Mouse (Mus musculus): ENCODE measurements at regions not wholly inside any gene's neighbourhood (a gene's known extent, or its start where the extent isn't known, plus 50 kb on each side); places are given as distances from the start of the nearest gene placed in this dataset.

DNA sequence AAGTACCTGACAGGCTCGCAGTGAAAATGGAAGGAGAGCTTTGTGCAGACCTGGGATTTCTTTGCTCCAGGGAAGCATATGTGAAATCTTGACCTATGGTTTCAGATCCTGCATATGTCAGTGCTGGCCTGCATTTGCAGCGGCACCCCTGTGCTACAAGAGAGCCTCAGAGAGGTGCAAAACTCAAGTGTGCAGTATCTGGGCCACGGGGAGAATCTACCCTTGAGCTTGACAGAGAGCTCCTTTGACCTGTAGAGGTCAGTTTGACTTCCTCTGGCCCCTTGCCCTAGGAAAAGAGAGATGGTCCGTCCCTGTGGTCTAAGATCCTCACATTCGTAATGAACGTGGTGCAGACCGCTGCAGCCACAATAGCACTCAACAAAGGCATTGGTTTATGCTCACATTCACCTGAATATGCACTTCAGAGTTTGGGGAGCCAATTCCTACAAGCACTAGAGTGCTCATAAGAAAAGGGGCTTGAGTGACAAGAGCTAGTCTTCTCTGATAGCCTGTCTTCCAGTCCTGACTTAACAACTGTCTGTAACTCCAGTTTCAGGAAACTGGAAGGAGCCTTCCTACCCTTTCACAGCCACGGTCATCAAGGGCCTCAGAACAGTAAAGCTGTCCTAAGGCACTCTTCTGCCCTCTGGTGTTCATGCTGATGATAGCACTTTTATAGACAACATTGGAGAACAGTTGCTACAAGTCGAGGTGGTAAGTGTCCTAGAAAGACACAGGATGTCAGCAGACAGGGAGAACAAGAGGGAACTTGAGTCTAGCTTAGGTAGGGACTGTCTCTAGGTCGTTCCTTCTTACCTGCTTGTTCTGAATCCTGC lies 200.0 kb upstream of the Apob start:
- H3K36me3 ChIP-seq (ENCODE audit: control insufficient read depth, insufficient read depth, low read length) = no peaks in the 10 kb centered on the region
- H3K27me3 ChIP-seq (ENCODE audit: control insufficient read depth, insufficient read depth, low read length) = no peaks in the 10 kb centered on the region
- TF ChIP-seq CTCF (IDR thresholded peaks at IDR 0.05; ENCODE audit: control insufficient read depth, insufficient read depth, insufficient replicate concordance, low read depth, low read length) = no peak; the same call in 1 of the 2 replicates
- no peak for TF ChIP-seq POLR2A (IDR thresholded peaks at IDR 0.05; ENCODE audit: control insufficient read depth, low read depth, low read length)
- no peaks in the 10 kb centered on the region for H3K4me1 ChIP-seq (ENCODE audit: control insufficient read depth, insufficient read depth, low read length)
- no peak overlapping the region for H3K27ac ChIP-seq (ENCODE audit: control insufficient read depth, insufficient read depth, low read depth, low read length)
- H3K4me3 ChIP-seq (ENCODE audit: control insufficient read depth, low read depth, low read length) = no peak overlapping the region

DNA sequence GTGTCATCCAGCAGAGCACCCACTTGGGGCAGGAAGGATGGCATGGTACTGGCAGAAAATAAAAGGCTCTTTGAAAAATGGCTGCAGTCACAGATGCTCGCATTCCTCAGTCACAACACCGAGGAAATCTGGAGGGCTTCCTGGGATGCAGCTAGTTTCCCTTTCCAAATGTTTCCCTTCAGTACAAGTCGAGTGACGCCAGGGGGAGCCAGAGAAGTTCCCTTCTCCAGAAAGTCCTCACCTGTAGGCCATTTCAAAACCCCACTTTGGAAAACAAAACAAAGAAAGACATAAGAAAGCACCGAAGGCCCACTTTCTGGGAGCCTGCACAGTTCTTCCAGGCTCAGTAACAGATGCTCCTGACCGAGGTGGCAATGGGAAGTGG lies 199.4 kb upstream of the Apob start:
- Histone ChIP-seq H3K4me1 (ENCODE audit: control insufficient read depth, insufficient read depth, low read length) (no peaks in the 10 kb centered on the region), H3K27me3 (ENCODE audit: control insufficient read depth, insufficient read depth, low read length) (no peaks in the 10 kb centered on the region), H3K36me3 (ENCODE audit: control insufficient read depth, insufficient read depth, low read length) (no peaks in the 10 kb centered on the region), H3K4me3 (ENCODE audit: control insufficient read depth, low read depth, low read length) (no peak overlapping the region), H3K27ac (ENCODE audit: control insufficient read depth, insufficient read depth, low read depth, low read length) (no peak overlapping the region)
- TF ChIP-seq POLR2A (IDR thresholded peaks at IDR 0.05; ENCODE audit: control insufficient read depth, low read depth, low read length) (no peak), CTCF (IDR thresholded peaks at IDR 0.05; ENCODE audit: control insufficient read depth, insufficient read depth, insufficient replicate concordance, low read depth, low read length) (no peak)

DNA sequence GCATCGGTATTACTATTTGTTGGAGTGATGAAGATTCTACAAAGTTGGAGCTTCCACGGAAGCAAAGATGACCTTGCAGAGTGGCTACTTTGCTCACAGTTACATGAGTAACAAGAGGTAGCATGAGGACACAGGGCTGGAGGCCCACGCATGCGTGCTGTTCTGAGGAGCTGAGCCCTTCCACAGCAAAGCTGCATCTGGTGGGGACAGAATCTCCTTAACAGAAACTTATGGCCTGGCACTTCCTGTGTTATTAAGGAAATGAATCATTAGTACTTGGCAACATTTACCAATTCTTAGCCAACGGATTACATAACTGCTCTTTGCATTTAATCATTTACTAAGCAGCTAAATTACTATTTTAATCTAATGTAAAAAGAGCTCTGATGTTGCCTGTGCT lies 160.8 kb upstream of the Apob start:
- H3K4me3 ChIP-seq (ENCODE audit: control insufficient read depth, low read depth, low read length) = no peak overlapping the region
- no peaks in the 10 kb centered on the region for H3K27me3 ChIP-seq (ENCODE audit: control insufficient read depth, insufficient read depth, low read length)
- H3K27ac ChIP-seq (ENCODE audit: control insufficient read depth, insufficient read depth, low read depth, low read length) = no peak overlapping the region
- H3K36me3 ChIP-seq (ENCODE audit: control insufficient read depth, insufficient read depth, low read length) = no peaks in the 10 kb centered on the region
- H3K4me1 ChIP-seq (ENCODE audit: control insufficient read depth, insufficient read depth, low read length) = no peaks in the 10 kb centered on the region
- TF ChIP-seq POLR2A (IDR thresholded peaks at IDR 0.05; ENCODE audit: control insufficient read depth, low read depth, low read length) (no peak), CTCF (IDR thresholded peaks at IDR 0.05; ENCODE audit: control insufficient read depth, insufficient read depth, insufficient replicate concordance, low read depth, low read length) (no peak)

DNA sequence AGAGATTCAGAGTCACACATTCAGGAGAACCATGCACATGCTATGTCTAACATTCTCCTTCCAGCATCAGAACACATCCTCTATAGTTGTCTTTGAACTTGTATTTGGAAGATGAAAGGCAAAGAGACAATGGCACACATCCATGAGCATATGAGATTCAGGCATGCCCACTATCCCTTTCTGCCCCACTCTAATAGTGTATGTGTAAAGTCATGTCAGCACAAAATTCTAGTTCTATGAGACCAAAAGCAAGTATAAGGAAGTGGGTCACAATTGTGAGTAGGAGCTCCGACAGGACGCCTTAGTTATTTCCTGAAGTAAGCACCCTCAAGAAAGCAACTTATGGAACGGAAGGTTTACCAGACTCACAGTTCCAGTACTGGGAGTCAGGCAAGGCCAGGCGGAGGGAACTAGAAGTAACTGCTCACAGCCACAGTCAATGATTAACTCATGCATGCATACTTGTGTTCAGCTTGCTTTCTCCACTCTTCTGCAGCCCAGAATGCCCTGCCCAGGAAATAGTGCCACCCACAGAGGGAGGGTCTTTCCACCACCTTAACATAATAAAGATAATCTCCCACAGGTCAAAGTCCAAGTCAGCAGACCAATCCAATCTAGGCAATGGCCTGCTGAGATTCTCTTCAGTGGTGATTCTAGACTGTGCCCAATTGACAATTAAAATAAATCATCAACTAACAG lies 157.3 kb upstream of the Apob start:
- Histone ChIP-seq H3K27me3 (ENCODE audit: control insufficient read depth, insufficient read depth, low read length) (no peaks in the 10 kb centered on the region), H3K27ac (ENCODE audit: control insufficient read depth, insufficient read depth, low read depth, low read length) (no peak overlapping the region), H3K36me3 (ENCODE audit: control insufficient read depth, insufficient read depth, low read length) (no peaks in the 10 kb centered on the region), H3K4me1 (ENCODE audit: control insufficient read depth, insufficient read depth, low read length) (no peaks in the 10 kb centered on the region), H3K4me3 (ENCODE audit: control insufficient read depth, low read depth, low read length) (no peak overlapping the region)
- TF ChIP-seq CTCF (IDR thresholded peaks at IDR 0.05; ENCODE audit: control insufficient read depth, insufficient read depth, insufficient replicate concordance, low read depth, low read length) (no peak), POLR2A (IDR thresholded peaks at IDR 0.05; ENCODE audit: control insufficient read depth, low read depth, low read length) (no peak)

DNA sequence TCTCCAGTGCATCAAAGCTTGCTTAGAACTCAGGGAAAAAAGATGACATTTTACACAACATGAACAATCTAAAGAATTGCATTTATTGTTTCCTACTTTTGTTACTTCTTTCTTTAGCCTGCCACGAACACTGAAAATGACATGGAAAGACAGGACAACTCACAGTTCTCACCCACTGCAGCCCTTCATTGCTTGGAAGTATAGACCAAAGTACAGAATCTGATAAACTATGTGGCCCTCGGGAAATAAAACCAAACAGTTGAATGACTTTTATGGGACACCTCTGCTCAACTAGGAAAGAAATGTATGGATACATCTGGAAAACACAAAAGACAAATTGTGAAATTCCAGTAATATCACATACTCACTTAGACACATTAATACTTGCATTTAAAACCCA lies 156.7 kb upstream of the Apob start:
- no peaks in the 10 kb centered on the region for H3K27me3 ChIP-seq (ENCODE audit: control insufficient read depth, insufficient read depth, low read length)
- TF ChIP-seq CTCF (IDR thresholded peaks at IDR 0.05; ENCODE audit: control insufficient read depth, insufficient read depth, insufficient replicate concordance, low read depth, low read length) = no peak
- TF ChIP-seq POLR2A (IDR thresholded peaks at IDR 0.05; ENCODE audit: control insufficient read depth, low read depth, low read length) = no peak
- H3K4me1 ChIP-seq (ENCODE audit: control insufficient read depth, insufficient read depth, low read length) = no peaks in the 10 kb centered on the region
- no peak overlapping the region for H3K27ac ChIP-seq (ENCODE audit: control insufficient read depth, insufficient read depth, low read depth, low read length)
- no peaks in the 10 kb centered on the region for H3K36me3 ChIP-seq (ENCODE audit: control insufficient read depth, insufficient read depth, low read length)
- no peak overlapping the region for H3K4me3 ChIP-seq (ENCODE audit: control insufficient read depth, low read depth, low read length)

DNA sequence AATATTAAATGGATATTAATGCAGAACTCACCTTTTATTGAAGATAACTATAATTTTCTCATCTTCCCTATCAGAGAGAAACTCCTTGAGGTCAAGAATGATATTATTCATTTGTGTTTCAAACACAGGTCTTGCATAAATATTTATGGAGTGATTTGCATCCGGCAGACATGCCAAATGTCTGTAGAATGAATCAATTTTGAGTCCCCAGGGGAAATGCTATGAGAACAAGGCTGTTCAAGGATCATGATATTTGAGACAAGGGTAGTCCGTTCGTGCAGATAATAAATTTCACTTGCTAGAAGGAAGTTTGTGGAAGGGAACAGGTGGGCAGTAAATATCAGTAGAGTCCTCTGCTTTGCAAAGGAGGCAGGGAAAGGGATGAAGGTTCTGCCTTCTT lies 141.7 kb upstream of the Apob start:
- Histone ChIP-seq H3K4me1 (ENCODE audit: control insufficient read depth, insufficient read depth, low read length) (no peaks in the 10 kb centered on the region), H3K36me3 (ENCODE audit: control insufficient read depth, insufficient read depth, low read length) (no peaks in the 10 kb centered on the region), H3K4me3 (ENCODE audit: control insufficient read depth, low read depth, low read length) (no peak overlapping the region), H3K27ac (ENCODE audit: control insufficient read depth, insufficient read depth, low read depth, low read length) (no peak overlapping the region), H3K27me3 (ENCODE audit: control insufficient read depth, insufficient read depth, low read length) (no peaks in the 10 kb centered on the region)
- no peak for TF ChIP-seq CTCF (IDR thresholded peaks at IDR 0.05; ENCODE audit: control insufficient read depth, insufficient read depth, insufficient replicate concordance, low read depth, low read length)
- TF ChIP-seq POLR2A (IDR thresholded peaks at IDR 0.05; ENCODE audit: control insufficient read depth, low read depth, low read length) = no peak

DNA sequence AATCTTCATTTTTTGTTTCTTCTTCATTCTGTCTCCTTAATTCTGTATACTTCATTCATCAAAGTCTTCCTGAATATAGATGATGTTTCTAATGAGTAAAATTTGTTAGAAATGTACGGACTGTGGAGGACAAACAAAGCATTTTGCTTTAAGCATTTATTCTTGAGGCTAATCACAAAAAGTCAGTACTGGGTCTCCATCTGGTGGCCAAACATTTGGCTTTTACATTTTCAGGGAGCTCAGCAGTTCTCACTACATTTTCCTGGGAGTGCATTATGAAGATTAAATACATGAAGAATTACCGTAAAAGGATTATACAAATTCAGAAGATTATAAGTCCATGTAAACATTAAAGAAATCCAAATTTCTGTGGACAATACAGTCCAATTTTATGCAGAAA lies 123.6 kb upstream of the Apob start:
- Histone ChIP-seq H3K4me3 (ENCODE audit: control insufficient read depth, low read depth, low read length) (no peak overlapping the region), H3K27ac (ENCODE audit: control insufficient read depth, insufficient read depth, low read depth, low read length) (no peak overlapping the region), H3K4me1 (ENCODE audit: control insufficient read depth, insufficient read depth, low read length) (peaks cover under 1% of the 10 kb centered on the region; the same call in 1 of the 2 replicates), H3K27me3 (ENCODE audit: control insufficient read depth, insufficient read depth, low read length) (no peaks in the 10 kb centered on the region), H3K36me3 (ENCODE audit: control insufficient read depth, insufficient read depth, low read length) (no peaks in the 10 kb centered on the region)
- TF ChIP-seq CTCF (IDR thresholded peaks at IDR 0.05; ENCODE audit: control insufficient read depth, insufficient read depth, insufficient replicate concordance, low read depth, low read length) (no peak), POLR2A (IDR thresholded peaks at IDR 0.05; ENCODE audit: control insufficient read depth, low read depth, low read length) (no peak)

All from testis, adult 2 months (tissue).